Mouse (Mus musculus) forelimb bud, embryonic 11.5 days (tissue): ENCODE measurements at regions not wholly inside any gene's neighbourhood (a gene's known extent, or its start where the extent isn't known, plus 50 kb on each side); places are given as distances from the start of the nearest gene placed in this dataset.
"Not testable (repeated sequence)": the region's sequence is repeated elsewhere in the genome, so short reads cannot be mapped to it uniquely, and the experiment has no call there.

ENCODE experiments used
- DNase-seq: peaks from one replicate; pipeline ENCODE4 v3.0.0-alpha.2; 2012; ENCODE audit warnings: low read depth, low spot score

- peak; percentile 56 for DNase-seq
These were observed 146.2 kb downstream of the Gm28710 start for GRCm38 (mm10) chr5:16937840-16938239.

GRCm38 (mm10) chr5:16947430-16947829, 155.8 kb downstream of the Gm28710 start:
- peak; percentile 42 for DNase-seq

- no peak for DNase-seq
These were observed 176.1 kb downstream of the Gm28710 start for GRCm38 (mm10) chr5:16967735-16968134.

DNA sequence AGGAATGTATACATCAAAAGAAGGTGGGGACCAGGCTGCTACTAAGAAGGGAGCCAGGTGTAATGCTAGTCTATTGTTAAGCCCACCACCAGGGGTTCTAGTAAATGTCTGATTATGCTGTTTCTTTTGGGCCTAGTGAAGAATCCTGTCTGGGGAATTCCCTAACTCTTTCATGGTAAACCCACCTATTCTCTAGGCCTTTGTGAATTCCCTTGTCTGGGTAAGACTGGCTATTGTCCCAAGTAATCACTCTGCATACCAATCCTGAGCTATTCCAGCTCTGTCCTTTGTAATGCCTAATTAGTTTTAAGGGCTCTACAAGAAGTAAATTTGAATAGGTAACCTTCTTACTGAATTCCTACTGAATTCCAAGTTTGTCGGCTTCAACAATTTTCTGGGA, 177.2 kb downstream of the Gm28710 start:
- DNase-seq = not testable (repeated sequence)

- no peak for DNase-seq
These were observed 181.7 kb downstream of the Gm28710 start for GRCm38 (mm10) chr5:16973206-16973896.

- no peak for DNase-seq
These were observed 184.4 kb downstream of the Gm28710 start for GRCm38 (mm10) chr5:16976006-16976405.

DNA sequence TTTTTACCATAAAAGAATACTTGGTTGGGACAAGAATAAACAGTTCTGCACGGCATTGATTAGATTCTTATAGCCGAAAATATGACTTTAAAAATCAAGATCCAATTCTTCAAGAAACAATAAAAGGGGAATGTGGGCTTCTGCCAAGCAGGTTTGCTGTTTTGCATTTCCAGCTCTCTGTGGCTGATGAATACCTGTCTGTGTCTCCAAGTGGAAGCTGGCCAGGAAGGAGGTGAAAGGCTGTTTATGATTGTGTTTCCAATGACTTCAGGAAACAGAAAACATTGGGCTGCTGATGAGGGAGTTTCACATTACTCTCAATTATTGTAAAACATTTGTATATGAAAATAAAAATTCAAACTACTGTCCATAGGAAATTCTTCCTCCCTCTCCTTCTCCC, 193.3 kb downstream of the Gm28710 start:
- no peak for DNase-seq

DNA sequence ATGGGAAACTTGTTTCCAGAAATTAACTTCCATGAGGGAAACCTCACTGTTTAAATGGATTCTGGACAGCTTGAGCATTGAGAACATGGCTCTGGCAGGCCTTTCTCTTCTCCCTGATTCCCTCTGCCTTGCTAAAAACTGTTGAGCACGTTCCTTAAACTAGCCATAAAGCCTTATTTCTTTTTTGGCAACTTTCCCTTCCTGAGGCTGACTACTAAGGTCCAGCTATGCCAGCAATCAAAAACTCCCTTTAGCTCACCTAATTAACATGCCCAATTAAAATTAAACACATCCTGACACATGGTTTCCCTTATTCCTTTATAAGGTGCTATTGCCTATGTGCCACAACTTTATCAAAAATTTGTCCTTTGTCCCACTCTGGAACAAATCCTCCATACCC, 199.9 kb downstream of the Gm28710 start:
- DNase-seq = no peak

- no peak for DNase-seq
These were observed 207.6 kb downstream of the Gm28710 start for GRCm38 (mm10) chr5:16999183-16999582.

DNA sequence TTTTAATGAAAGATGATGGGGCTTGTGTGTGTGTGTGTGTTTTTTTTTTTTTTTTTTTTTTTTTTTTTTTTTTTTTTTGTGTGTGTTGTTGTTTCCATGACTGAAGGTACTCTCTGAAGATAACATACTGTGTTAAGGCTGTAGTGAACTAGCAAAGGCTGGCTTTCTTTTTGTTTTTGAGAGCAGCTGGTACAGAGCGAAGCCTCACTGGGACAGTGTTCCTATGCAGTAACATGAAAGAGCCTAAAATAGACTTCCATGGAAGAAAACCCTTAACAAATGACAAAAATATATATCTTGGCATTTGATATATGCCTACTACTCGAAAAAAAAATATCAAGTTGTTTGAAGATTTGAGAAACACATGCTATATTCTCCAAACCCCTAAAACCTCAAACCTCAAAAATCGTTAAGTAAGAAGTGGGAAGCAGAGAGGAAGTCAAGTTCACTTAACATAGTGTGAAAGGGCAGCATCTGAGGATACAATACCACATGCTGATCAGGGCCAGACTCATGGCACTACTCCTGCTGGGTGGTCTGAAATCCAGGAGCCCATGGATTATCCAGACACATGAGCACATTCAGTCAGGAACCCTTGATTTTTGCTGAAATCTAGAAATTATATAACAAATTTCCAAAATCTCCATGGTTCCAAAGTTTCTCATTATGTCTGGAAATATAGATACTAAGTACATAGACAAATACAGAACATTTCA, 215.4 kb downstream of the Gm28710 start:
- peak; percentile 12 for DNase-seq

DNA sequence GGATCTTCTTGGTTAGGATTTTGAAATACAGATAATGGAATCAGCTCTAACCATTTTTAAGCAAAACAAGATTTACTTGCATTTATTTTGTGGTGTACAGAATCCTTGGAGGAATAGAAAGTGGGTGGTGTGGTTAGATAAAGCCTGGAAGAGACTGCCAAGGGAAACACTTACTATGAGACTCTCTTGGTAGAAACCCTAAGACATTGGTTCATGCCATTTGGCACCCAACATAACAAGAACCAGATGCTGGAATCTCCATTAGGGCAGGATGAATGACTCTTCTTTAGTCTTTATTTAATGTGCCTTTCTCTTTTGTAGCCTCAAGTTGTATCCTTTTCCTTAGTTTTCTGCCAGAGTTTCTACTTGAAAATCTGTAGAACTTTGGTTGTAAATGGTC, 230.0 kb downstream of the Gm28710 start:
- no peak for DNase-seq

- no peak for DNase-seq
These were observed 262.3 kb downstream of the Gm28710 start for GRCm38 (mm10) chr5:17053935-17054334.

GRCm38 (mm10) chr5:17064565-17064964, 273.0 kb downstream of the Gm28710 start:
- no peak for DNase-seq

- no peak for DNase-seq
These were observed 288.8 kb downstream of the Gm28710 start for GRCm38 (mm10) chr5:17080405-17080804.

- DNase-seq = no peak
These were observed 261.4 kb upstream of the Speer4f2 start for GRCm38 (mm10) chr5:17111556-17111955.

DNA sequence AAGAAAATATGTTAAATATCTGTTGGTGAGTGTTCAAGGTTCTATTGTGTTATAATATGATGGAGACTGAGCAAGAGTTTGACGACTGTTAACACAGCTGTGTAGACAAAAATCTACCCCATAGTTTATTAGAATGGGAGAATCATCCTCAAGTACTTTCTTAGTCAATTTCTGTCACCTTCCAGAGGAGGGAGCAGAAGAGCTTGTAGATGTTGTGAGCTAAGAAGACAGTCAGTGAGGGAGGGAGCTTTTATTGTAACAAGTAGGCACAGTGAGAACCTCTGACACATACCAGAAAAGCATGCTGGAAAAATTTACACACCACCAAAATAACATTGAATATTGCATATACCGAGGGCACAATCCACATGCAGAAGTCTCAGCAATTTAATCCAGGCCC, 261.0 kb upstream of the Speer4f2 start:
- no peak for DNase-seq

GRCm38 (mm10) chr5:17115035-17115434, 257.9 kb upstream of the Speer4f2 start:
- DNase-seq = no peak

DNA sequence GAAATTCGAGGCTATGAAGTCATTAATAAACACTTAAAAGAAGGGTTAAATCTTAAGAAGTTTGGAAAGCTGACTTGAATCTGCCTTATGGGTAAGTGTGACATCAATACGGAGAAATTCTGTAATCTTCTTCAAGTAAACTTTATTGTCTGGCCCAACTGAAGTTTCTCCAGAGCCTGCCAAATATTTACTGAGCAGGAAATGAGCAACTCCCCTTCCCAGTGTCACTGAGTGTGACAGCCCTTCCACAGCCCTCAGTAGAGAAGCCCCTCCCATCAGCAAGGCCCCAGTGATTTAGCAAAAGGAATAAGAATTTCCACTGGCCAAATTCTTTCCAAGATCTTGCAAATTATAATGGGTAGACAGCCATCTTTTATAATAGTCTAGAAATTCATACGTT, 256.9 kb upstream of the Speer4f2 start:
- no peak for DNase-seq

DNA sequence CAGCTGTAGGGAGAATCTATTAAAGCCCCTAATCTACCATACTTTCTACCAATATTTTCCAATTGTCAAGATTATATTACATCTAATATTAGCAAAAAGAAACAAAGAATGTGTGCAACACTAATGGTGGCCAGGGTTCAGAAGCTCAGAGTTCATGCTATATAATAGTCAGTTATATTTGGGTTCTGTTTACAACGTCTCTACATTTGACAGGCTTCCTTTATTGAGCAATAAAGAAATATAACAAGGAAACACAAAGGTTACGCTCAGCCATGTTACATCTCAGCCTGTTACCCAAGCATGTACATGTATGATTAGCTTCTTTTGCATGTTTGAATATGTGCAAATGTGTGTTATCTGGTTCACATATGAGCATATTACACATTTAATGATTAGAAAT, 247.7 kb upstream of the Speer4f2 start:
- DNase-seq = no peak

- DNase-seq = no peak
These were observed 245.5 kb upstream of the Speer4f2 start for GRCm38 (mm10) chr5:17127501-17127900.

GRCm38 (mm10) chr5:17135489-17135888, 237.5 kb upstream of the Speer4f2 start:
- DNase-seq = no peak

DNA sequence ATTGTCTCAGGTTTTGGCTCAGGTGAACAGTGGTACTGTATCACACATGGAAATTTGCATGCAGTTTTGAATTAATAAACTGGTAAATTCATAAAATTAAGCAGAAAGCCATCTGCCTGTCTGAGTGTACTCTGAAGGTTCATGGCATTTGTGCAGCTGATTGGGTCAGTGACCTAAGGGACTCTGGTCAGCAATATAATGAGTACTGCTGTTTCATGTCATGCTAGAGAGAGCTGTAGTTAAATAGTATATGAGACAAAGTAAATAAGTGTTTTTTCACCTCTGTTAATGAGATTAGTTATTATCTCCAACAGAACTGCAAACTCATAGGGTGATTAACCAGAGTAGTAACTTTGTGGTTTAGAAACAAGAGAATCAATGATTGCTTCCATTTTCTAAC, 231.4 kb upstream of the Speer4f2 start:
- no peak for DNase-seq

GRCm38 (mm10) chr5:17174562-17174961, 198.4 kb upstream of the Speer4f2 start:
- DNase-seq = no peak
